Mouse (Mus musculus) CH12.LX (cell line): ENCODE measurements around the gene Car5a. TPM values are rescaled to one million over a fixed set of nuclear protein-coding genes. Genes with fewer than 3 reads are reported as not detected.

Experiments used
- DNase-seq: peaks from one replicate; pipeline ENCODE4 v3.0.0-alpha.2; 2013; ENCODE audit errors: extremely low read depth
- H3K27ac ChIP-seq: 2 replicates; pipeline ENCODE4 v1.5.1; 2012; ENCODE audit warnings: low read depth, mild to moderate bottlenecking, control low read depth, moderate library complexity; ENCODE audit not compliant: insufficient read depth
- H3K27me3 ChIP-seq: replicated peaks from 2 replicates; pipeline ENCODE3; 2012; ENCODE audit warnings: inconsistent platforms
- H3K36me3 ChIP-seq, 2 experiments: replicated peaks in 1 of 2; 2 replicates each; pipeline versions ENCODE3 to v1.6.1; 2012; ENCODE audit warnings: inconsistent platforms in 1 of 2, low read length in 1 of 2, mild to moderate bottlenecking in 1 of 2, mixed read lengths in 1 of 2, moderate library complexity in 1 of 2; ENCODE audit not compliant: control insufficient read depth in 1 of 2, insufficient read depth in 1 of 2
- H3K4me1 ChIP-seq, 2 experiments: 2 replicates each; pipeline ENCODE4 v1.6.1; 2012; ENCODE audit warnings: inconsistent platforms in 1 of 2, moderate library complexity in 1 of 2; ENCODE audit not compliant: insufficient read depth in 2 of 2, control insufficient read depth in 1 of 2
- H3K4me2 ChIP-seq: 2 replicates; pipeline ENCODE4 v1.6.1; 2012; ENCODE audit warnings: low read depth, mild to moderate bottlenecking, control low read depth; ENCODE audit not compliant: poor library complexity, insufficient read depth, severe bottlenecking
- H3K4me3 ChIP-seq, 3 experiments: fragments of 150-350 bp in 1 of 3; sonication (generic) in 1 of 3; replicated peaks in 1 of 3; 2 replicates each; pipeline versions ENCODE3 to v1.5.1; 2011 to 2012; ENCODE audit warnings: low read depth in 2 of 3, low read length in 2 of 3, mild to moderate bottlenecking in 2 of 3, moderate library complexity in 2 of 3, control low read depth in 1 of 3, improper control_type of control experiment in 1 of 3, inconsistent platforms in 1 of 3, mixed read lengths in 1 of 3; ENCODE audit not compliant: poor library complexity in 1 of 3
- H3K79me2 ChIP-seq: replicated peaks from 2 replicates; pipeline ENCODE4 v1.6.1; 2012; ENCODE audit warnings: mild to moderate bottlenecking, moderate library complexity; ENCODE audit not compliant: control insufficient read depth, poor library complexity, insufficient read depth, severe bottlenecking; ENCODE audit errors: extremely low read depth
- H3K9ac ChIP-seq: 2 replicates; pipeline ENCODE4 v1.6.1; 2012; ENCODE audit warnings: low read depth, mild to moderate bottlenecking, control low read depth, moderate library complexity; ENCODE audit not compliant: insufficient read depth
- H3K9me3 ChIP-seq: replicated peaks from 2 replicates; pipeline ENCODE3; 2012; ENCODE audit warnings: low read length, inconsistent platforms, mixed read lengths
- BHLHE40 ChIP-seq: IDR thresholded peaks from 2 replicates; pipeline ENCODE4 v1.6.1; 2011; ENCODE audit warnings: mild to moderate bottlenecking, low read depth, low read length, improper control_type of control experiment
- CHD1 ChIP-seq: IDR thresholded peaks from 2 replicates; pipeline ENCODE4 v1.6.1; 2012; ENCODE audit warnings: low read depth, low read length, improper control_type of control experiment, inconsistent platforms
- CTCF ChIP-seq, 2 experiments: IDR thresholded peaks in 1 of 2; conservative IDR thresholded peaks in 1 of 2; 2 replicates each; pipeline ENCODE4 v1.5.1; 2011 to 2012; ENCODE audit warnings: low read depth in 2 of 2, low read length in 2 of 2, improper control_type of control experiment in 1 of 2, inconsistent platforms in 1 of 2, mild to moderate bottlenecking in 1 of 2, moderate library complexity in 1 of 2
- EP300 ChIP-seq: IDR thresholded peaks from 2 replicates; pipeline ENCODE4 v1.6.1; 2011; ENCODE audit warnings: low read length, improper control_type of control experiment
- GABPA ChIP-seq: IDR thresholded peaks from 2 replicates; pipeline ENCODE4 v1.6.1; 2012; ENCODE audit warnings: low read depth, low read length, improper control_type of control experiment, inconsistent platforms; ENCODE audit not compliant: insufficient replicate concordance
- JUN ChIP-seq: IDR thresholded peaks from 2 replicates; pipeline ENCODE4 v1.6.1; 2011; ENCODE audit warnings: low read depth, mild to moderate bottlenecking, low read length, improper control_type of control experiment, moderate library complexity; ENCODE audit not compliant: insufficient read depth
- MAX ChIP-seq: IDR thresholded peaks from 2 replicates; pipeline ENCODE4 v1.6.1; 2011; ENCODE audit warnings: low read length, improper control_type of control experiment
- MAZ ChIP-seq: IDR thresholded peaks from 2 replicates; pipeline ENCODE4 v1.6.1; 2012; ENCODE audit warnings: low read depth, mild to moderate bottlenecking, inconsistent platforms, low read length, improper control_type of control experiment, moderate library complexity
- MXI1 ChIP-seq: IDR thresholded peaks from 2 replicates; pipeline ENCODE4 v1.6.1; 2011; ENCODE audit warnings: mild to moderate bottlenecking, low read depth, low read length, improper control_type of control experiment
- MYC ChIP-seq: IDR thresholded peaks from 2 replicates; pipeline ENCODE4 v1.6.1; 2011; ENCODE audit warnings: low read depth, mild to moderate bottlenecking, improper control_type of control experiment, low read length
- NELFE ChIP-seq: IDR thresholded peaks from 2 replicates; pipeline ENCODE4 v1.6.1; 2011; ENCODE audit warnings: low read depth, low read length, improper control_type of control experiment
- NRF1 ChIP-seq: IDR thresholded peaks from 2 replicates; pipeline ENCODE4 v1.6.1; 2014; ENCODE audit warnings: low read depth, mild to moderate bottlenecking, inconsistent platforms, low read length, improper control_type of control experiment, moderate library complexity
- POLR2AphosphoS2 ChIP-seq: IDR thresholded peaks from 2 replicates; pipeline ENCODE4 v1.6.1; 2011; ENCODE audit warnings: low read depth, low read length, improper control_type of control experiment
- RCOR1 ChIP-seq: conservative IDR thresholded peaks from 2 replicates; pipeline ENCODE4 v1.6.1; 2012; ENCODE audit warnings: low read depth, mild to moderate bottlenecking, inconsistent platforms, low read length, improper control_type of control experiment
- SIN3A ChIP-seq: IDR thresholded peaks from 2 replicates; pipeline ENCODE4 v1.6.1; 2012; ENCODE audit warnings: low read length, improper control_type of control experiment, inconsistent platforms
- SMC3 ChIP-seq: IDR thresholded peaks from 2 replicates; pipeline ENCODE4 v1.6.1; 2011; ENCODE audit warnings: low read depth, low read length, improper control_type of control experiment
- TBP ChIP-seq: conservative IDR thresholded peaks from 2 replicates; pipeline ENCODE4 v1.6.1; 2011; ENCODE audit warnings: low read depth, low read length, improper control_type of control experiment
- USF2 ChIP-seq: conservative IDR thresholded peaks from 2 replicates; pipeline ENCODE4 v1.6.1; 2011; ENCODE audit warnings: low read depth, low read length, improper control_type of control experiment
- ZC3H11A ChIP-seq: IDR thresholded peaks from 2 replicates; pipeline ENCODE4 v1.6.1; 2012; ENCODE audit warnings: low read depth, mild to moderate bottlenecking, inconsistent platforms, low read length, improper control_type of control experiment
- ZKSCAN1 ChIP-seq: IDR thresholded peaks from 2 replicates; pipeline ENCODE4 v1.6.1; 2012; ENCODE audit warnings: low read depth, inconsistent platforms, low read length, improper control_type of control experiment, borderline replicate concordance
- ZNF384 ChIP-seq: IDR thresholded peaks from 2 replicates; pipeline ENCODE4 v1.6.1; 2012; ENCODE audit warnings: low read depth, low read length, improper control_type of control experiment, inconsistent platforms
- dilution Hi-C: fragments of 300-500 bp; cut with MboI; formaldehyde crosslinking; loops from 2 replicates; pipeline ENCODE4 v1.14.3; 2020; ENCODE audit warnings: low sequenced_read_pairs; ENCODE audit not compliant: extremely low pct_unique_long_range_greater_than_20kb, extremely low pct_ligation_motif_present
- in situ Hi-C: fragments of 300-500 bp; cut with MboI; formaldehyde crosslinking; loops from 3 replicates; pipeline ENCODE4 v1.14.3; 2019; ENCODE audit warnings: low sequenced_read_pairs, low pct_ligation_motif_present, low pct_unique_long_range_greater_than_20kb, mixed read lengths
- polyA plus RNA-seq: library from polyadenylated mRNA; unstranded; fragments of >175 nt; gene quantifications from 2 replicates; pipeline ENCODE4 v1.2.1, GENCODE M21; 2012; ENCODE audit warnings: low read depth; ENCODE audit not compliant: insufficient read length
- total RNA-seq, 2 experiments: library from RNA; depleted of rRNA; stranded (reverse); fragments of 300-350 nt in 1 of 2; fragments of >200 nt in 1 of 2; gene quantifications; 2 replicates each; pipeline ENCODE4 v1.2.3; 2012 to 2014

Gene Car5a
- total and polyA plus RNA-seq, 3 experiments = 1.6 to 9.7 TPM; not detected in 1

GRCm38 (mm10) chr8:121987892-121988291 is 43.2 kb upstream of the Car5a start:
- no peak overlapping the region for H3K9ac ChIP-seq
- H3K4me2 ChIP-seq = no peak overlapping the region
- H3K27me3 ChIP-seq = no peaks in the 10 kb centered on the region
- DNase-seq = no peak
- no peak overlapping the region for H3K27ac ChIP-seq
- no peaks in the 10 kb centered on the region for H3K4me1 ChIP-seq
- H3K79me2 ChIP-seq = no peaks in the 10 kb centered on the region
- H3K36me3 ChIP-seq = peaks cover 55 to 93% of the 10 kb centered on the region in 2 experiments
- TF ChIP-seq JUN (no peak), NELFE (no peak), BHLHE40 (no peak), SIN3A (no peak), EP300 (no peak), MYC (no peak), GABPA (no peak), SMC3 (no peak), CTCF (conservative IDR thresholded peaks at IDR 0.05 in 1 of 2, IDR thresholded peaks at IDR 0.05 in 1 of 2; ENCODE audit: low read depth in 2 of 2, low read length in 2 of 2) (no peak), CHD1 (no peak), MAZ (no peak), MXI1 (no peak), POLR2AphosphoS2 (no peak), ZC3H11A (no peak), ZKSCAN1 (no peak), NRF1 (no peak), ZNF384 (no peak)
- H3K4me3 ChIP-seq = no peak overlapping the region
- in situ Hi-C loops (no loop called here), dilution Hi-C loops (no loop called here)
- no peaks in the 10 kb centered on the region for H3K9me3 ChIP-seq

GRCm38 (mm10) chr8:121985673-121986072 is 41.0 kb upstream of the Car5a start:
- H3K9ac ChIP-seq = no peak overlapping the region
- DNase-seq = no peak
- H3K9me3 ChIP-seq = no peaks in the 10 kb centered on the region
- H3K36me3 ChIP-seq = peaks cover 56 to 93% of the 10 kb centered on the region in 2 experiments
- dilution Hi-C loops (no loop called here), in situ Hi-C loops (no loop called here)
- TF ChIP-seq ZC3H11A (no peak), NRF1 (no peak), CTCF (conservative IDR thresholded peaks at IDR 0.05 in 1 of 2, IDR thresholded peaks at IDR 0.05 in 1 of 2; ENCODE audit: low read depth in 2 of 2, low read length in 2 of 2) (no peak), RCOR1 (no peak), USF2 (no peak), ZNF384 (no peak), TBP (no peak), MAX (no peak)
- H3K79me2 ChIP-seq = no peaks in the 10 kb centered on the region
- H3K4me1 ChIP-seq = no peaks in the 10 kb centered on the region
- H3K27me3 ChIP-seq = no peaks in the 10 kb centered on the region
- no peak overlapping the region for H3K4me3 ChIP-seq
- H3K27ac ChIP-seq = no peak overlapping the region
- no peak overlapping the region for H3K4me2 ChIP-seq
